Mouse (Mus musculus): ENCODE measurements at regions not wholly inside any gene's neighbourhood (a gene's known extent, or its start where the extent isn't known, plus 50 kb on each side); places are given as distances from the start of the nearest gene placed in this dataset.

DNA sequence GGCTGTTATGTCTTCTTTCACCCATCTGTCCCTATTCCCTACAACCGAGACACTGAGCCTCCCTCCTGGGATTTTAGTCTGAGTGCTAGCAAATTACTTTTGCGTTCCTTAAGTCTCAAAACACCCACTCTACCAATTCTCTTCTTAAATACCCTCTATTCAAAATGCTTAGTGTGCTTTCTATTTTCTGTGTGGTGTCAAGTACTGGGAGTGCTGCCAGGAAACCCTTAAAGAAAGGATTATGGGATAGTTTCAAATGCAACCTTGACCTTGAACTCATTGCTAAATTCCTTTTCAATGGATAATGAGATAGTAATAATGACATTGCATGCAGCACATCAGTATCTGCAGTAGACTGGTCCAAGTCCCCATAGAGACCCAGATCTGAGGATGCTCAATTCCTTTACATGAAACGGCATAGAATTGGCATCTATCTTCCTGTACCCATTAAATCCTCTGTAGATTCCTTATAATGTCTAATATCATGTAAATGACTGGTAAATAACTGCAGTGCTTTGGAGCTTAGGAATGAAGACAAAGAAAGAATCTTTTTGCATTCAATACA, 142.1 kb upstream of the Tll1 start:
- DNase-seq (ENCODE audit: low spot score) = no peak
- Histone ChIP-seq H3K27me3 (ENCODE audit: insufficient read depth, poor library complexity, severe bottlenecking) (no peaks in the 10 kb centered on the region), H3K36me3 (no peaks in the 10 kb centered on the region), H3K4me1 (replicated peaks) (no peaks in the 10 kb centered on the region), H3K9me3 (no peaks in the 10 kb centered on the region), H3K27ac (no peak overlapping the region), H3K4me3 (no peak overlapping the region)
- 80% methylated on average over 3 of the region's 3 CpGs for WGBS

DNA sequence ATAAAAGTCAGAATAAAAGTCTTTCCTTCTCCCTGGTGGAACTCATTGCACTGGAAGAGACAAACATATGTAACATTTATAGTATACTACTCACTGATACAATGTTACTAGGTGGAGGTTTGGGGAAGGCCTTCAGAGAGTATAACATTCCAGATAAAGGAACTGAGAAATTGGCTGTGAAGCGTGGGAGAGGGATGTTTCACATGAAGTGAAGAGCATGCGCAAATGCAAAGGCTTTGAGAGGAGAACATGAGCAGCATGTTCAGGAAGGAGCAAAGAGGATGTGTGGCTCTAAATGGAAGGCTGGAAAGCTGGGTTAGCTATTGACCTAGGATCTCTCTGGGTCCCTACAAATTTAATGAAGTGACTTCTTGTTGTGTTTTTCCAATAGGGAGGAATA, 141.4 kb upstream of the Tll1 start:
- DNase-seq (ENCODE audit: low spot score) = no peak
- Histone ChIP-seq H3K27me3 (ENCODE audit: insufficient read depth, poor library complexity, severe bottlenecking) (no peaks in the 10 kb centered on the region), H3K36me3 (no peaks in the 10 kb centered on the region), H3K4me1 (replicated peaks) (no peaks in the 10 kb centered on the region), H3K4me3 (no peak overlapping the region), H3K9me3 (no peaks in the 10 kb centered on the region), H3K27ac (no peak overlapping the region)
- 82% methylated on average over 2 of the region's 2 CpGs for WGBS

DNA sequence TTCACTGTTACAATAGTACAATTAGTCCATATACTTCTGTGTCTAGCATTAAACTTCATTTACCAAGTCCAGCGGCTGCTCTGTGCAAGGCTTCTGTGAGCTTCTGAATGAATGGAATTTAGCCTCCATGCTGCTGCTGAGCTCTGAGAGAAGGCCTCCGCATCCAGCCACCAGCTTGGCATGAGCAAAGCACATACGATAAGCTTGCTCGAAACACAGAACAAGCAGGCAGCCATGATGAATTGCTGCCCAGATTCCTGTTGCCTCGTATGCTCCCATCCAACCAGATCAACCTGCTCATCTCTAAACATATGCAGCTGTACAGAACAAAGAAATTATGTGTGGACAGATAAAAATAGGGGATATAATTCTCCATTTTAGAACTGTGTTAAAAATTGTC, 140.4 kb upstream of the Tll1 start:
- 91% methylated on average over 5 of the region's 5 CpGs for WGBS
- H3K36me3 ChIP-seq = no peaks in the 10 kb centered on the region
- no peak overlapping the region for H3K4me3 ChIP-seq
- no peaks in the 10 kb centered on the region for H3K9me3 ChIP-seq
- no peak for DNase-seq (ENCODE audit: low spot score)
- no peaks in the 10 kb centered on the region for H3K27me3 ChIP-seq (ENCODE audit: insufficient read depth, poor library complexity, severe bottlenecking)
- no peaks in the 10 kb centered on the region for H3K4me1 ChIP-seq (replicated peaks)
- no peak overlapping the region for H3K27ac ChIP-seq

DNA sequence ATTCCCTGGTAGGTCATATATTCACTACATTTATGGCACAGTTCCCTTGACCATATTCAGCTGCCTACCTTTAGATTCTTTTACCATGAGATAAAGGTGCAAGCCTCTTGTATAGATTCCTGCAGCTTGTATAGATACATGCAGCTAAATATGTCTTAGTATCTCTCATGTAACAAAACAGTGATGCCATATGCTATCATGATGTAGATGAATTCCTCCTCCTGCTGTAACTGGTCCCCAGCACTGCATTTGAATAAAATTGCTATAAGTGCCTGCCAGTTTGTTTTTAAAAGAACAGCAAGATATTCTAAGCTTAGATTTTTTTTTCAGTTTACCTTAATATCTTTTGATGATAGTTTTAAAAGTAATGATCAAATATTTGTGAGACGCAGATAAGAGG, 138.9 kb upstream of the Tll1 start:
- Histone ChIP-seq H3K27ac (no peak overlapping the region), H3K9me3 (no peaks in the 10 kb centered on the region), H3K4me3 (no peak overlapping the region), H3K4me1 (replicated peaks) (no peaks in the 10 kb centered on the region), H3K36me3 (no peaks in the 10 kb centered on the region), H3K27me3 (ENCODE audit: insufficient read depth, poor library complexity, severe bottlenecking) (no peaks in the 10 kb centered on the region)
- DNase-seq (ENCODE audit: low spot score) = no peak
- 97% methylated on average over 1 of the region's 1 CpGs for WGBS

DNA sequence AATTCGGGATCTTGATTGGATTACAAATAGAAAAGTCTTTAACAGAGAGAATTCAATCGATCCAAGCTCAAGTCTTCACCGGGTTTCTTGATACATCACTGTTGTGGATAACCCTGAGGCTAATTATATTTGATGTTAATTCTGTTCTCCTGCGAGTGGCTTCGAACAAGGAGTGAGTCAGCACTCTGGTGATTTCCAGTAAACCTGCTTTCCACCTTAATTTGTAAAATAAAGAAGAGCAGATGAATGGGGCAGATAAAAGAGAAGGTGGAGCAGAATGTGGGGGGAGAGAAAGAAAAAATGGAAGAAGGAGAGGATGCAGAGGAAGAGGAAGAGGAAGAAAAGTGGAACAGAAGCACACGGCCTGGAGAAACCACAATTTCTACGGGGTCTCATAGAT, 137.5 kb upstream of the Tll1 start:
- H3K4me3 ChIP-seq = no peak overlapping the region
- no peaks in the 10 kb centered on the region for H3K27me3 ChIP-seq (ENCODE audit: insufficient read depth, poor library complexity, severe bottlenecking)
- H3K27ac ChIP-seq = no peak overlapping the region
- DNase-seq (ENCODE audit: low spot score) = no peak
- H3K9me3 ChIP-seq = no peaks in the 10 kb centered on the region
- WGBS = 87% methylated on average over 7 of the region's 7 CpGs
- H3K4me1 ChIP-seq (replicated peaks) = no peaks in the 10 kb centered on the region
- no peaks in the 10 kb centered on the region for H3K36me3 ChIP-seq

DNA sequence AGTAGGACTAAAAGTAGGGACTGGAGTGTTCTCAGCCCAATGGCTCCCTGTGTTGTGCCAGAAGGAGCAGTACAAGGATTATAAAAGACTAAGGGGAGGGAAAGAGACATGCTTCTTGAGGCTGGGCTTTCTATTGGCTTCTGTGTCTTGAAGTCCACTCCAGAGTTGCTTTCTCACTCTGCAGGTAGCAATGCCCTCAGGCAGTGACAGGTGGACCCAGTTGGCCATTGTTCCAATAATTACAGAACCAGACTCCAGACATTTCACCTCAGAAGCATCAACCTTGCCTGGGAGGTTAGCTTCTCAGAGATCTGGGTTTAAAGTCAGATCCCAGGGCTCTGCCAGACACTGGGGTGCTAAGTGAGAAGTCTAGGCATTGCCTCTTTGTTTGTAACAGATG, 136.3 kb upstream of the Tll1 start:
- Histone ChIP-seq H3K4me3 (no peak overlapping the region), H3K36me3 (no peaks in the 10 kb centered on the region), H3K27ac (no peak overlapping the region), H3K9me3 (no peaks in the 10 kb centered on the region), H3K27me3 (ENCODE audit: insufficient read depth, poor library complexity, severe bottlenecking) (no peaks in the 10 kb centered on the region), H3K4me1 (replicated peaks) (no peaks in the 10 kb centered on the region)
- DNase-seq (ENCODE audit: low spot score) = no peak

DNA sequence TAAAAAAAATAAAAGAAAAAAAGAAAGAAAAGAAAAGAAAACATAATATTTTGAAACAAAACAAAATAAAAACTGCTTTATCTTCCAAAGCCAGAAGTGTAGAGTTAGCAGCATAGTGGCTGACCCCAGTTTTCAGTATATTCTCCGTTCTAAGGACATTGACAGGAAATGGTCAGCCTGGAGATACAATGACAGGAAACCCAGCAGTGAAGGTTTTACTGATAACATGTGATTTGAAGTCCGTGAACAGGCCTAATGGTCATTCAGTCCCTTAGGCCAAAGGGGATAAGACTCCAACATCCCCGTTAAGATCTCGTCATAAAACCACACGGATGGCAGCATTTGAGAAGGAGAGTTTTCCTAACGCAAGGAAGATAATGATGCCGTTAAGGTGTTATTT, 131.3 kb upstream of the Tll1 start:
- no peaks in the 10 kb centered on the region for H3K4me1 ChIP-seq (replicated peaks)
- no peak for DNase-seq (ENCODE audit: low spot score)
- H3K4me3 ChIP-seq = no peak overlapping the region
- no peaks in the 10 kb centered on the region for H3K9me3 ChIP-seq
- no peaks in the 10 kb centered on the region for H3K27me3 ChIP-seq (ENCODE audit: insufficient read depth, poor library complexity, severe bottlenecking)
- no peaks in the 10 kb centered on the region for H3K36me3 ChIP-seq
- 78% methylated on average over 7 of the region's 7 CpGs for WGBS
- H3K27ac ChIP-seq = no peak overlapping the region

DNA sequence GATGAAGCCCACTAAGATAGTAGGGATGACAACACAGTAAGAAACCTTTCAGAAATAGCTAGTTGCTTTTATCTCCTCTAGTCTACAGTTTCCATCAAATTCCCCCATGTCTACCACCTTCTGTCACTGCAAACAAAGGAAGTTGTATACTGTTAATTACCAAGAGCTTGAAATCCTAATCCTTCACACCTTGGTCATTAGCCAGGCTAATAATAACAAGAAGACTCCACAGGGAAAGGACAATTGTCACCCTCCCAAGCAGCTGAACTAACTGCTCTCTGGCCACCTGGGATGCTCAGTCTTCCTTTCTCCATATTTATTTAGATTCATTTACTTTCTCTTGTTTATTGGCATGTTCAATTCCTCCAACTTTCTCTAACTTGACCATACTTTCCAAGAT, 130.5 kb upstream of the Tll1 start:
- Histone ChIP-seq H3K4me3 (no peak overlapping the region), H3K4me1 (replicated peaks) (no peaks in the 10 kb centered on the region), H3K27ac (no peak overlapping the region), H3K36me3 (no peaks in the 10 kb centered on the region), H3K9me3 (no peaks in the 10 kb centered on the region), H3K27me3 (ENCODE audit: insufficient read depth, poor library complexity, severe bottlenecking) (no peaks in the 10 kb centered on the region)
- no peak for DNase-seq (ENCODE audit: low spot score)

DNA sequence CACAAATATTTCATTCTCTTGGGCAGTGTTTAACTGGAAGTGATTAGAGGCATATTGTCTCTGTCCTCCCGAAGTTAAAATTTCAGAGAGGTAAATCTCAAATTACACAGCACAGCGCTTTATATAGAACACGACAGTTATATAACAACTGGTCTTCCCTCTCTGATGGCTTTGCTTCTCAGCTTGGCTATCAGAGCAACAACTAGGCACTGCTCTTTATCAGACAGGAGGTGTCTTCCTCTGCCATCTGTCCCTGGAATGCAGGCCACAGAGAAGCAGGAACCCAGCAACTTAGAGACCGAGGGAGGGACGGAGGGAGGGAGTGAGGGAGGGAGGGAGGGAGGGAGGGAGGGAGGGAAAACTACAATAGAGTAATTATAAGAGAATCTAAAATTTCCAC, 129.4 kb upstream of the Tll1 start:
- H3K4me1 ChIP-seq (replicated peaks) = no peaks in the 10 kb centered on the region
- H3K27me3 ChIP-seq (ENCODE audit: insufficient read depth, poor library complexity, severe bottlenecking) = no peaks in the 10 kb centered on the region
- no peaks in the 10 kb centered on the region for H3K9me3 ChIP-seq
- no peak overlapping the region for H3K27ac ChIP-seq
- no peaks in the 10 kb centered on the region for H3K36me3 ChIP-seq
- DNase-seq (ENCODE audit: low spot score) = no peak
- no peak overlapping the region for H3K4me3 ChIP-seq
- WGBS = 46% methylated on average over 5 of the region's 5 CpGs

DNA sequence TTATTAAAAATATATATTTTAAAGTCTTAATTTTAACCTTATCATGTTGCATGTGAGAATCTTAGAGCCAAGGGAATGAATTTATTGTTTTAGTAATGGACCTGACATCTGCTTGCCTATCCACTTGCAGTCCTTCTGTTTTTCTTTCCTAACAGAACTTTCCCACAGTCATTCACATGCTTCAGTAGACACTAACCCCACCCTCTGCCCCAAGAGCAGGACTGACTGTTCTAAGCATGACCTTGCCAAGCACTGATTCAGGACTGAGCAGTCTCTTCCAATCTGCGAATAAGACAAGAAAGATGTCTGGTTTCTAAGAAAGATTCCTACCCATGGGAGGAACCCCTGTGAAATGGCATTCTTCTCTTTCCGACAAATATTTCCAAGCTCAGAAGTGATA, 117.9 kb upstream of the Tll1 start:
- no peak overlapping the region for H3K4me3 ChIP-seq
- no peaks in the 10 kb centered on the region for H3K4me1 ChIP-seq (replicated peaks)
- no peaks in the 10 kb centered on the region for H3K36me3 ChIP-seq
- H3K27me3 ChIP-seq (ENCODE audit: insufficient read depth, poor library complexity, severe bottlenecking) = no peaks in the 10 kb centered on the region
- H3K27ac ChIP-seq = no peak overlapping the region
- H3K9me3 ChIP-seq = no peaks in the 10 kb centered on the region
- DNase-seq (ENCODE audit: low spot score) = no peak
- WGBS = 90% methylated on average over 2 of the region's 2 CpGs

DNA sequence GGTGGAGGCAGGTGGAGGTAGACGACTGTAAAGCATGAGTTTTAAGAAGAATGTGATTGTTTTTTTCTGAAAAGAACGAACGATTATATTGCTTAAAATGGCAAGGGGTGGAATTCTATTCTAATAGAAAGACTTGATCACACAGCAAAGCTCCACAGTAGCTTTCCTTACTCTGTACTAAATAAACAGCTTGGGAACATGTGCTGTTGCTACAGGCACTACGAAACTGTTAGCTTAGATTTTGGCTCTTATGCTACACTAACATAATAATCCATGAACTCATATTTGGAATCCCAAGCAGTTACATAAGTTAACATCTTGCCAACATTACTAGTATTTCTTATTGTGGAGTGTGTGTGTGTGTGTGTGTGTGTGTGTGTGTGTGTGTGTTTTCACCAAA, 114.3 kb upstream of the Tll1 start:
- Histone ChIP-seq H3K4me3 (no peak overlapping the region), H3K4me1 (replicated peaks) (no peaks in the 10 kb centered on the region), H3K36me3 (no peaks in the 10 kb centered on the region), H3K27ac (no peak overlapping the region), H3K9me3 (no peaks in the 10 kb centered on the region), H3K27me3 (ENCODE audit: insufficient read depth, poor library complexity, severe bottlenecking) (no peaks in the 10 kb centered on the region)
- 84% methylated on average over 4 of the region's 4 CpGs for WGBS
- DNase-seq (ENCODE audit: low spot score) = no peak

DNA sequence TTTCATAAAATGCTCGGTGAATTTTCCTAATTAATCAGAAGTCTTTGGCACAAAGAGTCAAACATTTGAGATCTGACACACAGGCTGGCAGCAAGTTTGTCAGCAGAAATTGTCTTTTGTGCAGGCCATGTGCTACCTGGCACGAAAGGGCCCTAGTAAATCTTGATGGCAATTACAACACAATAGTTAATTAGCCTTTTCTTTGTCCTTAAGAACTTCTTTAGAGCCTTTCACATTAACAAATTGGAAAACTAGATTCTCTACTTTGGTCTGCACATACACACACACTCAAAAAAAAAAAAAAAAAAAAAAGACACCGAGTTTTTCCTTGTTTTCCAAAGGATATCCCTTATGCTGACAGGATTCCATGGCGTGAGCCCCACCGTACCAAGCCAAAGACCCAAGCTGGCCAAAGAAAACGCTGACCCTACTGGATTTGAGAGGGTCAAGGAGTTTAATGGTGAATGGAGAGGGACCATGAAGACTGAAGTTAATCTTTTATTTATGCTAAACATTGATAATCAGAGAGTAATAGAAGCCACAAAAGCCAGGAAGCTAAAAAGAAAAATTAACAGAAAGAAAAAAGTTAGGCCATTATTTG, 113.2 kb upstream of the Tll1 start:
- Histone ChIP-seq H3K27me3 (ENCODE audit: insufficient read depth, poor library complexity, severe bottlenecking) (no peaks in the 10 kb centered on the region), H3K36me3 (no peaks in the 10 kb centered on the region), H3K4me1 (replicated peaks) (no peaks in the 10 kb centered on the region), H3K9me3 (no peaks in the 10 kb centered on the region), H3K27ac (no peak overlapping the region), H3K4me3 (no peak overlapping the region)
- no peak for DNase-seq (ENCODE audit: low spot score)
- WGBS = 78% methylated on average over 6 of the region's 6 CpGs

DNA sequence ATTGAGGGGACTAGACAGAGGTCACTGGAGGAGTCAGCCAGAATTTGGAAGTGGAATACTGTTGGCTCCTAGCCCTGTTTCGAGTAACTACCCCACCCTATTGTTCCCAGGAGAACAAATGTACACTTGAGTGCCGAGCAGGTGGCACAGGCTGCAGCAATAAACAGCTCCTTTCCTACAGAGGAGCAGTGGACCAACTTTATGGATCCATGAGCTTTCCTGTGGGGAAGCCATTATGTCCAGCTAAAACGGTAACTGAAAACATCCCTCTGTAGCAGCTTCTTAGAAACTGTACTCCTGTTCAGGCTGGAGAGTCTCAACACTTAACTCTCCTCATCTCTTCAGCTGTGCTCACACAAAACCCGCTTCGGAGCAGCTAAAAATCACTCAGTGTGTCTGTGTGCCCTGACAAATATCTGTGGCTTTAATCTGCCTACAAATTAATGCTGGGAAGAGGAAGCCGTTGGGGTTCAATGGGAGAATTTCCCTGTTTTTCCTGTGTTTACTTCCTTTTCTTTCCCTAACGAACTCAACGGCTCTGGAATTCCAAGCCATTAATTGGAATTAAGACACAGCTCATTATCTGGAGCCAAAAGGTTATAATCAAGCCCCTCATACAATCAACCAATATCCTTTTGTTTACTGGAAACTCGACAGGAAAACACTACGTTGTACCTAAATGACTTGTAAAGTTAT, 112.6 kb upstream of the Tll1 start:
- Histone ChIP-seq H3K4me3 (no peak overlapping the region), H3K4me1 (replicated peaks) (no peaks in the 10 kb centered on the region), H3K27me3 (ENCODE audit: insufficient read depth, poor library complexity, severe bottlenecking) (no peaks in the 10 kb centered on the region), H3K36me3 (no peaks in the 10 kb centered on the region), H3K27ac (no peak overlapping the region), H3K9me3 (no peaks in the 10 kb centered on the region)
- 83% methylated on average over 10 of the region's 10 CpGs for WGBS
- no peak for DNase-seq (ENCODE audit: low spot score)

DNA sequence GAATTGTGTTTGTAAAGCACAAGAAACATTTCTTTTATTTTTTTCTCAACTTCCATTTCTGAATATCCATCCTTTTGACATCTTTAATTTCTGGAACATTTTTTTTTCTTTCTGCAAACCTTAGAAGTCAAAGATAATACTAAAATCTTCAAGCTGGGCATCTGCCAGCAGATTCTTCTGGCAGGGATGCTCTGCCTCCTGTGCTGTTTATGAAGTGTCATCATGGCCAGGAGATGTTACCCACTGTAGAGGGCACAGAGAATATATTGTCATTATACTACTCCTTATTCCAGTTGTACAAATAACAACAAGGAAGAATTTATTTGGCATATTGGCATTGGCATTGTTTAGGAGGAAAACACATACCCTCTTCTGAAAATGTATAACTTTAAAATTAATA, 111.7 kb upstream of the Tll1 start:
- Histone ChIP-seq H3K9me3 (no peaks in the 10 kb centered on the region), H3K4me1 (replicated peaks) (no peaks in the 10 kb centered on the region), H3K36me3 (no peaks in the 10 kb centered on the region), H3K4me3 (no peak overlapping the region), H3K27me3 (ENCODE audit: insufficient read depth, poor library complexity, severe bottlenecking) (no peaks in the 10 kb centered on the region), H3K27ac (no peak overlapping the region)
- no peak for DNase-seq (ENCODE audit: low spot score)

Data from hindbrain, embryonic 10.5 days (tissue).